Mouse (Mus musculus): Measurements from ENCODE around the gene Slc6a3.

The Slc6a3 gene

DNA sequence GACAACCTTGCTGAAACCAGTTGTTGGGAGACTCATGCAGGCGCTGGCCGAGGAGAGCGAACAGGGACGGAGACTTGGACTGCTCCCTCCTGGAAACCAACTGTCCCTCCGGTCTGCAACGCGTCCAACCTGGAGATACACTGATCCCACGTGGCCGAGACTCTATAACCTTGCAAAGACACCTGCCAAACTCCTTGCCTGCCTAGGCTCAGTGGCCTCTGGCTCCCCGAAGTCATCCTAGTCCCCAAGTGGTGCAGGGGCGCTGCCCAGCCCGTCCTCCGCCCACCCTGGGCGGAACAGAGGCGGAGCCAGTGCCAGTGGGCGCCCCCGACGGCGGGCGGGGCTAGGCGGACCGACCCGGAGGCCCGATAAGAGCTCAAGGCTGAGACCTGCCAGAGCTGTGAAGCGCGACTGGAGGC, at the start of gene Slc6a3:
TSS of gene Slc6a3 (plus strand) at position 345 of the 419 bp plus-strand sequence.
- DNase-seq (ENCODE audit: inconsistent ontology term) = peak; percentile 69

DNA sequence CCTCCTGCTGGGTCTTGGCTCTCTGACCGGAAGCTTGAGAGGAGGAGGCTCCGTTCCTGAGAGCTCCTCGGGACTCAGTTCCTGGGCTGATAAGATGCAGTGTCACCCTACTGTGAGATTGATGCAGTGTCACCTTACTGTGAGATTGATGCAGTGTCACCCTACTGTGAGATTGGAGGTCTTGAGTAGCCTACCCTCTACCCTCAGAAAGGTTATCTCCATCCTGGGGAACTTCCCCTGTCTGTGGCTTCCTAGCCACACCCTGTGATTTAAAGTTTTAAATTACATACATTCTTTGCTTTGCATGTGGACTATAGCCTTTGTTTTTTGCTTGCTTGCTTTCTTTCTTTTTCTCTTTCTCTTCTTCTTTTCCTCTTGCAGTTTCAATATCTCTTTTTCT, 48.4 kb upstream of the Slc6a3 start:
- no peak for DNase-seq (ENCODE audit: inconsistent ontology term)

DNA sequence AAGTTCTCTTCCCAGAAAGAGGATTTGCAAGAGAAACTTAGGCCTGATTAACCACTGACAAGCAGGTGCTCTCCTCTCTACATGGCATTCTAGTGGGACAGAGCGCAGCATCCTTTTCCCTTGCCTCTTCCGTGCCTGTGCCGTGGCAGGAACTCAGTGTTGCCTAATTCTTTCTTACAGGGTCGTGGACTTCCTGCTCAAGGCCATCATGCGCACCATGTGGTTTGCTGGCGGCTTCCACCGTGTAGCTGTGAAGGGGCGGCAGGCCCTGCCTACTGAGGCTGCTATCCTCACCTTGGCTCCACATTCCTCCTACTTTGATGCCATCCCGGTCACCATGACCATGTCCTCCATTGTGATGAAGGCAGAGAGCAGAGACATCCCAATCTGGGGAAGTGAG, 47.8 kb upstream of the Slc6a3 start:
- no peak for DNase-seq (ENCODE audit: inconsistent ontology term)

DNA sequence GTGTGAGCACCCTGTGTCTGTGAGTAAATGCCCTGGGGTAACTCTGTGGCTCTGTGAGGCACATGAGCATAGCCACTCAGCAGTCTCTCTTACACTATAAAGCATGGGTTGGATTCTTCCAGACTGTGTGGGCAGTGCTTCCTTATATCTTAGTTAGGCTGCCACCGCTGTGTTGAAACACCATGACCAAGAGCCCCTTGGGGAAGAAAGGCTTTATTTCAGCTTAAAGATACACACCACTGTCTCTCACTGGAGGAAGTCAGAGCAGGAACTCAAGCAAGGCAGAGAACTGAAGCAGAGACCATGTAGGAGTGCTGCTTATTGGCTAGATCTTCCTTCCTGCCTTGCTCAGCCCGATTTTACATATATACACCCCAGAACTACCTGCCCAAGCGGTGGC, 46.6 kb upstream of the Slc6a3 start:
- DNase-seq (ENCODE audit: inconsistent ontology term) = no peak

DNA sequence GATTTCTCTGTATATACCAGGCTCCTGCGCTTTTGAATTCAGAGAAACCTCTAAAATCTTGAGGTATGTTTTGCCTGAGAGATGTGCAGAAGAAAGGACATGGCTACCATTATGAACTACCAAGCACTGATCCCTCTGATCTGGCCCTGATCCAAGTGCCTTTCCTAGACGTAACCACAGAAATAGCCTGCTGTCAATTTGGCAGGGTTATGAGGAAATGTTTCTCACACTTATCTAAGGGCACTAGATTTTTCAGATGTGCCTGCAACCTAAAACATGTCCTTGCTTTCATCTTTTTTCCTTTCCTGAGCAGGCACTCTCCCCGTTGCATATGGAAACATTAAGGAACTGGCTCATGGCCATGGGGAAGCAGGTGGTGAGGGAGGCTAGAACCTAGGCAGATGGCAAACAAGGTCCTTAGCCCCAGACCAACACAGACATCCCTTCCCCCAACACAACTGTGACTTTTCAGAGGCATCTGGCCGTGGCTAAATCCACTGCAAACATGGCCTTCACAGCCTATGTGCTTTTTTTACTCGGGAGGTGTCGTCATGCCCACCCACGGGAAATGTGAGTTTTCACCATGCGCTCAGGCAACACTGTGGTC, 45.9 kb upstream of the Slc6a3 start:
- peak; percentile 25 for DNase-seq (ENCODE audit: inconsistent ontology term)

DNA sequence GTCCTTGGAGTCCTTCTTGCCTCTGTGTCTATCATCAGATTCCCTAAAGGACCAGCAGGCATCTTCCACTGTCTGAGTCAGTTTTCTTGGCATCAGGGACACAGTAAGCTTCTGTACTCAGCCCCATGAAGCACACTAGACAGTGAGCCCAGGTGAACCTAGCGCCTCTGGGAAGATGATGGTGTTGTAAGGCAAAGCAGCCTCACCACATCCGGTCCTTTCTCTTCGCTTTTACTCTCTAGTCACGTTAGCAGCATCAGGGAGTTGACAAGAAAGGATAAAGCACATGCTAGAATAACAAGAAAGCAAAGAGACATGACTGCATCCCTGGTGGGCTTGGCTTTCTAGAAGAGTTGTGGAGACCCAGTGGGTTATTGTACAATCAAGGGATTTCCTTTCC, 43.4 kb upstream of the Slc6a3 start:
- no peak for DNase-seq (ENCODE audit: inconsistent ontology term)

DNA sequence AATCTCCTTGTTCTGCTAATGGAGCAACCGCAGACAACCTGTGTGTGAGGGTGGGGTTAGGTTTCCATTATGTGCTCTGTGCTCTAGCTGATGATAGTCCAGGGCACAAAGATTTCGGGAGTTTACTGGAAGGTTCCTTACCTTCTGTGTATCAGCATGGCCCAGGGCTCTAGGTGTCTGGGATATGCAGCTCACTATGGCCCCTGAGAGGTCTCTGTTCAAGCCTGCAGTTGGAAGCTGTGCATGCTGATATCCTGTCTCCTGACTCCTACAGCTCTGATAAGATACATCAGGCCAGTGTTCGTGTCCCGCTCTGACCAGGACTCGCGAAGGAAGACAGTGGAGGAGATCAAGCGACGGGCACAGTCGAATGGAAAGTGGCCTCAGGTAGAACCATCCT, 42.0 kb upstream of the Slc6a3 start:
- no peak for DNase-seq (ENCODE audit: inconsistent ontology term)

DNA sequence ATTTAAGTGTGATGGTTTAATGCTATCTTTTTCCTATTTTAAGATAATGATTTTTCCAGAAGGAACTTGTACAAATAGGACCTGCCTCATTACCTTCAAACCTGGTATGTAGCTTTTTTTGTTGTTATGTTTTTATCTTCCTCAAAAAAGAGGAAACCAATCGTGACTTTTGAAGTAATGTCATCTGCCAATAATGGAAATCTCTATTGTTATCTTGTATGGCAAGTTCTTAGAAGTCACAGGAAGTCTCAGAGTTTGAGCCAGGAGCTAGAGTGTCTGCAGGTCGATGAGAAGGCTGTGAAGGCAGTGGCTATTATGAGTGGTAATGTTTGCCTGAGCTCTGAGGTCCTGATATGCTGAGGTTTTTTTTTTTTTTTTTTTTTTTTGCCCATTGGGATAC, 40.4 kb upstream of the Slc6a3 start:
- no peak for DNase-seq (ENCODE audit: inconsistent ontology term)

DNA sequence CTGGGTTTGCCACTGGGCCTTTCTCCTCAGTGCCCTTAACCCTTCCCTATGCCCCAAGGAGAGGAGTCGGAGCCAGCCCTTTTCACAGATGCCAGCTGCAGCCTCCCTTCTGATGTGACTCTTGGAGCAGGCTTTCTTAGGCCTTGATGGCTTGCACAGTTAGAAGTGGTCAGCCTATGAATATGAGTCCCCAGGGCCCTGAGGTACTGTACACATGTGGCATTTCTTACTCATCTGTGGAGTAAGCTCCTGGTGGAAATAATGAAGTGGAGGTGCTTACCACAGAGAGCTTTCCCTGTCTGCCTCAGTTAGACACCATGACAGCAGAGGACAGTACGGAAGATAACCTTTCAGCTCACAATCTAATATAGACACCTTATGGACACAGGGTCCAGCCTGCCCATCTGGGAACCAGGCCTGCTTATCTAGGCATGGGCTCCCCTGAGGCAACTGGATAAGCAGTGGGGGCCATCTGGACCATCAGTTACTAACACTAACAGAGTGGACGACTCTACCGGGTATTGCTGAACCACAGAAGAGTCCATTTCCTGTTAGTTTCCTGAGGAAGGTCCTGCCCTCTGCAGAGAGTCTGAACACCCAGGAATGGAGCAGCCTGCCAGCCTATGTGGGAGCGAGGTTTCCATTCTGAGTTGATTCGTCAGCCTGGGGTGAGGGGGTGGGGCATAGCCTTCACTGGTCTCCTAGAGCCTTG, 36.5 kb upstream of the Slc6a3 start:
- no peak for DNase-seq (ENCODE audit: inconsistent ontology term)

DNA sequence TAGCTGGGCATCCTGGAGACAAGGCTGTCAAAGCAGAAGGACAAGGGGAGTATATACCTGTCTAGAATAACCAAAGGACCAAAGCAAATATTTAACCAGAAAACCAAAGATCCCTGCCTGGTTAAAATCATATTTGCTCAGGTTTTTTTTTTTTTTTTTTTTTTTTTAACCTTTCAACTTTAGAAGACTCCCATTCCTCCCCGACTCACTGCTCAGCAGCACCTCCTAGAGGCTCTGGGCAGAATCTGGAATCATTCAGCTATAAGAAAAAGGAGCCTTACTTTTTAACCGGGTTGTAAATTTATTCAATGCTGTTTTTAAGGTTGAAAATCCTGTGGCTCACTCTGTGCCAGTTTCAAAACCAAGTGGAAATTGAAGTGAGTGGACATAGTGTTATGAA, 33.8 kb upstream of the Slc6a3 start:
- DNase-seq (ENCODE audit: inconsistent ontology term) = no peak

DNA sequence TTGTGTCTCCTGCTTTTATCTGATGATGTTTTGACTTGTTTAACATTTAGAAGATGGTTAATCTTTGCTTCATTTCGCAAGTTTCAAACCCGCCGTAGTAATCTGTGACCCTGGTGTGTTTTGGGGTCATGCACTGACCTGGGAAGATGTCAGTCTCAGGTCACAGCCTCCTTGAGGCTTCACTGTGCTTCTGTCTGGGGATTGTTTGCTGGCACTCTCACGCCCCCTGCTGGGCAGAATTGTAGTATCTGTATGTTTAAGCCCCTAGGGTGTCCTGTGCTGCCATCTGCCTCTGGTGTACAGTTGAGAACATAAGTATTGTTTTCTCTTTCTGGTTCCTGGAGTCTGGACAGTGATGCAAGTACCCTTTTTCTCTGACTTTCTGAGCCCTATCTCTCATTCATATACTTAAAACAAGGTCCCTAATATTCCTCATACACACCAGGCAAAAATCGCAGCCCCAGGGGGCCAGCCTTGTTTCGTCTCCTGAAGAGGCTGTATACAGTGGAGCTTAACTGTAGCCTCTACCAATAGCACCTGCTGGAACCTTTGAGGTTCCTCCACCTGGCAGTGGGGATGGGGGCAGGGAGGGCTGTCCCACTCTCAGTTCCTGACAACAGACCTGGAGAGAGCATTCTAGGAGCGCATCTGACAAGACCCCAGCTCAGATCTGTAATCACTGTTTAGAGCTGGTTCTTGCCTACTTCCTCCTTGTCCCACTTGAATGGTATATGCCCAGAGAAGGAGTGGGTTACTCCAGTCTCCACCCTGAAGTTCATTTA, 30.7 kb upstream of the Slc6a3 start:
- DNase-seq (ENCODE audit: inconsistent ontology term) = peak; percentile 47

DNA sequence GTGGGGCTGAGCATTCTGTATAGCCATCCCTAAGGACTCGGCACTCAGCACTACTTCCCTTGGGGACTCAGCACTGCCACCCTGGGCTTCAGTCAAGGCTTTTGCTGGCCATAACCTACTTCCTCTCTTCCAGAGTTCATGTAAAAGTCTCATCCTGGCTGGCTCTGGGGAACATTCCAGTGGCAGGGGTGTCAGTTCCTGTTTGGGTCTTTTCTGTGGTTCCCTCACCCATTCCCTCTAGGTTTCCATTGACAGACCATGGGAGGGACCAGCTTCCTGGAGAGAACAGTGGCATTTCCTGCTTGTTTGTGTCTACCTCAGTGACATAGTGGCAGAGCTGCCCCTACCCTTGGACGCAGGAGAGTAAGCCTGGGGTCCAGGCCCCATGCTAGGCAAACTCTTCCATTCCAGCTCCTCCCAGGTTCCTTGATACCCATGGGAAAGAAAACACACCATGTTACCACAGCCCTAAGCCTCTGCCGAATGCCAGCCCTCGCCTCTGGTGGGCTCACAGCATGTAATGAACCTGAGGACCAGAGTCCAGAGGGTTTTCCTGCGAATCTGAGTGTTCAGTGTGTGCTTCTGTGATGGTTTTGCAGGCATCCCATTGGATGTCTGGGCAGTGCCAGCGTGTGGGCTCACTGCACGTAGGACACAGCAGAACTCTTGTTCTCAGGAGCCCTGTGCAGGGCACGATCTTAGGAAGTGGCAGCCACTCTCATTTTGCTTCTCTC, 27.6 kb upstream of the Slc6a3 start:
- no peak for DNase-seq (ENCODE audit: inconsistent ontology term)

DNA sequence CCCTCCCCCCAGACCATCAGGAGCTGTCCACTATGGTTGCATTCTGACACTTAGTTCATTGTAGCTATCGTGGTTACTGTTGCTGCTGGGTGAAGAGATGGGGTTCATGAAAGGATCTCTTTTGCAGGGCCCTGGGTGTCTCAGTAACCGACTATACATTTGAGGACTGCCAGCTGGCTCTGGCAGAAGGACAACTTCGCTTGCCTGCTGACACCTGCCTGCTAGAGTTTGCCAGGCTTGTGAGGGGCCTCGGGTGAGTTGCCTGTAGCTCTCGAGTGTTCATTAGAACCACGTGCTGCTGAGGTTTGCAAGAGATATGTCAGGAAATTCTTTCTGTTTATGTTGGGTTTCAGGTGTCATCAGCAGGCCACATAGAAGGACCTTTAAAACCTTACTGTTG, 26.7 kb upstream of the Slc6a3 start:
- DNase-seq (ENCODE audit: inconsistent ontology term) = no peak

DNA sequence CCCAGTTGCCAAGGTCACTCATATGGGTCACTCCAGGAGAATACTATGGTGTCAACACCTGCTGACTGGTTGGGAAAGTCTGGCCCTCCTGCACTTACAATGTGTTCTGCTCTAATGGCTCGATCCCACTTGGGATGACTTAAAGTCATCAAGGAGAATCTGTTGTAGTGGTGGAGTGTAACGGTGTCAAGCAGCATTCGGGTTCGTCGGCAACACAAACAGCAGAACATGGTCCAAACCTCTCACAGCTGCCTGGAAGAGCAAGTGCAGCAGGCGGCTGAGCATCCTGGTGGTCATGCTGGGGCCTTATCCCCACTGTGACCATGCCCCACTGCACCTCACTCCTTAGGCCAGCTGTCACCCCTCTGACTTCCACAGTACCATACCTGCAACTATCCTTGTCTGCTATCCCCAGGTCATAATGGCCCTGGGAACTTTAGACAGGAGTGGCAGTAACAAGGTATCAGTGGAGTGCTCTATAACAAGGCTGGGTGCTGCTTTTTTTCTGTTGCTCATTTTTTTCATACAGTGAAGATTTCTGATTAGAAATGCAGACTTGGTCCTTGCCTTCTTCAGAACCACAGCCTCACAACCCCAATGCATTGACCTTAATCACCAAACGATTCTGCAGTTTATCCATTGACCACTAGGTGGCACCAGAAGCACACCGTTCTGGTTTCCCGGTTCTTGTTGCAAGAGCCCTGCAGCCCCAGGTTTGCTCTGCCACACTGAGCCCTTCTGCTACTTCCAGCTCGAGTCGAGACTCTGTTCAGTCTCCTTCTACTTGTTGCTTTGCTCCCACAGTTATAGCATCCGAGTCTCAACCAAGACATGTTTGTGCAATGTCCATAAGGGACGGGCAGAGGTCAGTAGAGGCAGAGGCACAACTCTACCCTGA, 23.5 kb upstream of the Slc6a3 start:
- DNase-seq (ENCODE audit: inconsistent ontology term) = peak; percentile 37

DNA sequence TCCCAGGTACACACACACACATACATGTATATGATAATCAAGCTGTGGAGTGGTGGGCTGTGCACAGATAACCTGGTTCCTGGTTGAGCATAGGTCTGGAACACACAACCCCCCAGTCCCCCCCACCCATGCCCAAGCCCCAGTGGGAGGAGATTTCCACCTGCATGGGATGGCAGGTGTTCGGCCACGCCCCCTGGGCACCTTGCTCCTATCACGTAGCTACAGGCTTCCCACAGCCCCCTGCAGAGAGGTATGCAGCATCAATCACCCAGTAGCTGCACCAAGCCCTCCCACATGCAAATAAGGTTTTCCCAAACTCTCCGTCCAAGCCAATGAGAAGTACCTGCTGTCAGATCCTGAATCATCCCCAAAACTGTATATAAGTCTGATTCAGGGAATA, 19.7 kb upstream of the Slc6a3 start:
- DNase-seq (ENCODE audit: inconsistent ontology term) = no peak

DNA sequence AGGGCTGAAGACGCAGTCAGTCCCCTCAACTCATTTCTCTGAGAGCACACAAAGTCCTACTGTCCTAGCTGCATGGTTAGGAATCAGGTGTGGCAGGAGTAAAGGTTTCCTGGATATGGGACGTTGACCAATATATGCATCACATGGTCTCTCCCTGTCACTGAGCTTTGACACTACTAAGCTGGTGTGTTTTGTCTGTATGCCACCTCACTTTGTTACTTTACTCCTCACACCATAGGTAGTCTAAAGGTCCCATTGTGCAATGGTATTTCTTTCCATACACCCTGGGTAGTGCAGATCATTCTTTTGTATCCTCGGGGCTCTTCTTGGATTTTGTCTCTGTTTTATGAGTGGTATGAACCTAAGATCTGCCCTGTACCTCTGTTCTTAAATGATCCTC, 2.8 kb upstream of the Slc6a3 start:
- no peak for DNase-seq (ENCODE audit: inconsistent ontology term)

DNA sequence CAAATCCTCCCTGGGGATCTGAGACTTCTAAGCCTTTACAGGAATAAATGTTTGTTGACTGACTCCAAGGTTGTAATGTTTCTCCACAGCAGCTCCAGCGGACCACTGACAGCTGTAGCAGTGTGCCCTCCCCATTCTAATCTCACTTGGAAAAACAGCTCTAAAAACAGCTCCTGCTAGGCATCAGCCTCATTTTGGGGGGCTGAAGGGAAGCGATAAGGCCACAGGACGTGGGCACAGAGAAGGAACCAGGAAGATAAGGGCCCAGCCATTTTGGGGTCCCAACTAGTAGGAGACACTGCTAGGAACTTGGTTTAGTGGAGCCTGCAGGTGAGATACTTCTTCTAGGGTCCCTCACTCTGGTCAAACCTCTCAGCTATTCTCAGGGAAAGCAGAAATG, 1.3 kb upstream of the Slc6a3 start:
- DNase-seq (ENCODE audit: inconsistent ontology term) = no peak

DNA sequence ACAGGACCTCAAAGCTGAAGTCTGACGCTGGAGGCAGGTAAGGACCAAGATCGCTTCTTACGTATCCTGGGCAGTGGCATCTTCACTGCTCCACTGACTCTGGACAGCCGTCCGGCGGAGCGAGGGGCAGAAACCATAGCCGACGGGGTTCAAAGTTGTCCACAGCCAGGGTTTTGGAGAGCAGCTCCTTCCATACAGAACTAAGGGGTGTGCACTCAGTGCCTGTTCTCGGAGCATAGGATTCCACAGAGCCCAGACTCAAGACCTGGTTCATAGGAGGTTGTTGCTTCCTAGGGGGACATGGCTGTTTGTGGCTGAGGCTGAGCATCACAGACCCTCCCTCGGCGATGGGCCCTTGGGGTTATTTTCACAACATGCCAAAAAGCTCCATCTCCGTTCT, 277 bp downstream of the Slc6a3 start:
- no peak for DNase-seq (ENCODE audit: inconsistent ontology term)

DNA sequence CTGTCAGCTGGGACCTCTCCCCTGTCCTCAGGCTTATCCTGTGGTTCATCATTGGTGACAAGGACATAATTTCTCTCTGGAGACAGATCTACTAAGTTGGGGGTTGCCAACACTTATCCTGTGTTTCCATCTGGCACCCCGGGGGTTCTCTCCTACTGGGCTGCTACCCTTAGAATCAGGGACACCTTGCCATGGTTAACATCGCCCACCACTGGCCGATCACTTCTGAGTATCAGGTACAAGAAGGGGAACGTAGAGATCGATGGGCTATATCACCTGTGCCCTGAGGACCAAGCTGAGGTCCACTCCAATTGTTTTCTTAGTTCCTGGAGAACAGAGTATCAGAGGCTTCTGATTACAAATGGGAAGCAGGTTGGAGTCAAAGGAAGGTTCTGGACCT, 27.7 kb downstream of the Slc6a3 start:
- no peak for DNase-seq (ENCODE audit: inconsistent ontology term)

DNA sequence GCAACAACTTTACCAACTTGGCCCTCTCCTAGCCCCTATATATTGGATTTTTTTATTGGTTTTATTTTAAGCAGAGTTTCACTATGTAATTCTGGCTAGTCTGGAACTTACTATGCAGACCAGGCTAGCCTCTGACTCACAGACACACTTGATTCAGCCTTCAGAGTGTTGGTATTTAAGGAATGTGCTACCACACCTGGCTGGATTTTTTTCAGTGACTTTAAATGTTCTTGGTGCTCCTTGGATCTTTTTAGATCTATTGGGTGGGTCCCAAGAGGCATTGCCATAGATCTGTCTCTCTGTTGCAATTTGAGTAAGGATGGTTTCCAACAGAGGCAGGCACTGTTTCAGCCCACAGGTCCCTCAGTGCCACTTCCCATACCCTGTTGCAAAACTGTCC, 38.5 kb downstream of the Slc6a3 start:
- no peak for DNase-seq (ENCODE audit: inconsistent ontology term)

DNA sequence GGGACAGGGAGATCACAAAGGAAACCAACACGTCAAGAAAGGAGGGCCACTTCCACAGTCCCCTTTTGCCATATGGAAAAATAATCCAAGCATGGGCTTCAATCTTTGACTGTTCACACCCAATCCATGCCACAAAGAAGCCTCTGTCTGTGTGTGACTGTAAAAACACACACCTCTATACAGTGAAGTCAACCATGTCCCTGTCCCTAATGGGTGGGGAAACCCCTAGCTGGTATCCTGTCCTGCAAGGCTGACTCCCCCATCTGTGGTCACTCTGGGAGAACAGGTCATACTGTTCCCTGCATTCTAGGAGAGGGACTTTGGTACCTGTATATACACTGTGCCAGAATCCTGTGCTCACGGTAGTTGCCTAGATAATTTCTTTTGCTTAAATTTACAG, 40.7 kb downstream of the Slc6a3 start:
- DNase-seq (ENCODE audit: inconsistent ontology term) = no peak

All from Muller cell, postnatal 12 days (primary cell).